Mouse (Mus musculus) G1E-ER4 (cell line): ENCODE results near the gene Ift81. TPM values are rescaled to one million over a fixed set of nuclear protein-coding genes. Genes with fewer than 3 reads are reported as not detected.

Experiments used
- GATA1 ChIP-seq: IDR thresholded peaks from one replicate; pipeline ENCODE4 v1.8.0; 2012; ENCODE audit warnings: low read length, inconsistent platforms
- polyA plus RNA-seq: library from polyadenylated mRNA; stranded (reverse); fragments of >175 nt; gene quantifications from 2 replicates; pipeline ENCODE4 v1.2.3, GENCODE M21; 2012

Gene Ift81
- polyA plus RNA-seq, 1 experiment: 1.1 TPM

- TF ChIP-seq GATA1: no peak
Observed at GRCm38 (mm10) chr5:122516029-122516730, 98.1 kb downstream of the Ift81 start.

DNA sequence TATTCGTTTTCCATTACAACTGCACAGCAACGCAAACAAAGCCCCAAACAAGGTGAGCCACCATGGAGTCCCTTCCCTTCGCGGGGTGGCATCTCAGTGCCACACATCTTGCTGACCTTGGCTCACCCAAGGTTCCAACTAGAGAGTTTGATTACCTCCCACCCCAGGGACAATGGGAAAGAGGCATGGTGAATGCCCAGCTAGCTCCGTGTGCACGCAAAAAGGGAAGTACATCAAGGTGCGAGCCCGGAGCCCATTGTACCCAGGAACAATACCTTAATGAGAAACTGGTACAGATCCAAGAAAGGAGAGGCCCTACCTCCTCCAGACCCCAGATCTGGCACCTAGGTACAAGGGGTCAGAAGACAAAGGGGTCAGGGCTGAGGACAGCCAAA lies 100.2 kb downstream of the Ift81 start:
- no peak for TF ChIP-seq GATA1

- no peak for TF ChIP-seq GATA1
Observed at GRCm38 (mm10) chr5:122513421-122514126, 100.7 kb downstream of the Ift81 start.

- no peak for TF ChIP-seq GATA1
Observed at GRCm38 (mm10) chr5:122512011-122512410, 102.3 kb downstream of the Ift81 start.

DNA sequence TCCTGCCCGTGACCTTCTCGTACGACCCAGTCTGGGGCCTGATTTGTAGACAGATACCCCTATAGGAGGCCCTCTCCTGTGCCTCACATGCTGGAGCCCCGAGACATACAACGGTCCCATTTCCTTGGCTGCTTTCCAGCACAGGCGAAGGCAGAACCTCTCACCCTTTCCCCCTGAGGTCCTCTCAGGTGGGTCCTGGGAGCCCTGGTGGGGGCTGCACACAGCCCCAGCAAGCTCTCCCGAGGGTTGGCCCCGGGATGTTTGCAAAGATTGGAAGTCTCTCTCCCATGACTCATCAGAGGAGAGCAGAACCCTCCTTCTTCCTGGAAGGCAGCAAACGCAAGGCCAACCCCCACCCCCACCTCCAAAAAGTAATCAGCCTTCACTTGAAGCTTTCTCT lies 102.9 kb downstream of the Ift81 start:
- no peak for TF ChIP-seq GATA1

DNA sequence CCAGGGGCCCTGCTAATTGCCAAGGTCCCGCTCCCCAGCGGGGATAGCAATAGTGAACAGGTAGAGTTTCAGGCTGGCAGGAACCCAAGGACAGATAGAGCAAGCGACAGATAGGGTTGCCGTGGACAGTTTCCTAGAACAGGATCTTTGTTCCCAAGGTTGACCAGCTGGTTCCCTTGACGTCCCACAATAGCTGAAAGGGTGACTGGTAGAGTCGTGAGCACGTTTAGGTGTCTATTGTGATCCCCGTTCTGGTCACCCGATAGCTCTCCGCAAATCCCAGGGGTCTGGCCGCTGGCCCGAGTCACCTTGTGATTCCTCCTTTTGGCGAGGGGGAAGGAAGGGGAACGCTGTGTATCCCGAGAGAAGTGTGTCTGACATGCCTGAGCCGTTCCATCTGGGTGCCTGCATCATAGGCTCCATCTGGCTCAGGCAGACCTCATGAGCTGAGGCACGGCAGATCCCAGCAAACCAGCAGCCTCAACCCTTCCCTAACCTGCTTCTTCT lies 103.6 kb downstream of the Ift81 start:
- no peak for TF ChIP-seq GATA1

- no peak for TF ChIP-seq GATA1
Observed at GRCm38 (mm10) chr5:122509608-122510007, 104.7 kb downstream of the Ift81 start.

GRCm38 (mm10) chr5:122508861-122509306 lies 105.4 kb downstream of the Ift81 start:
- no peak for TF ChIP-seq GATA1

GRCm38 (mm10) chr5:122507396-122507795 lies 106.9 kb downstream of the Ift81 start:
- no peak for TF ChIP-seq GATA1

GRCm38 (mm10) chr5:122506462-122506861 lies 107.9 kb downstream of the Ift81 start:
- no peak for TF ChIP-seq GATA1

- TF ChIP-seq GATA1: no peak
Observed at GRCm38 (mm10) chr5:122505554-122505953, 108.8 kb downstream of the Ift81 start.

DNA sequence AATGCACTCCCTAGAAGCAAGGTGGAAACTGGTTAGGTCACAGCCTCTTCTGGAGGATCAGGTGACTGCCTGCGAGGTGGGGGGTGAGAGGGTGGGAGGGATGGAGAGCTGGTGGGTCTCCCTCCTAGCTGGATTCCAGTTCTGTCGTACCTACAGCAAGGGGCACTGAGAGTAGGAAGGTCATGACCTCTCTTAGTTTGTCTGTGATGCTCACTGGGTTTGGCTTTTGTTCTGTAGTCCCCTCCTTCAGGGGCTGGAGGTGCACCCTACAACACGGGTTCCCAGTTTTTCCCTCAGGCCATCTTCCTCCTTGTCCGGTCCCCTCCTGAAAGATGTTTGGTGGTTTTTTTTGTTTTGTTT lies 110.6 kb downstream of the Ift81 start:
- no peak for TF ChIP-seq GATA1

- TF ChIP-seq GATA1: no peak
Observed at GRCm38 (mm10) chr5:122503015-122503759, 111.1 kb downstream of the Ift81 start.

DNA sequence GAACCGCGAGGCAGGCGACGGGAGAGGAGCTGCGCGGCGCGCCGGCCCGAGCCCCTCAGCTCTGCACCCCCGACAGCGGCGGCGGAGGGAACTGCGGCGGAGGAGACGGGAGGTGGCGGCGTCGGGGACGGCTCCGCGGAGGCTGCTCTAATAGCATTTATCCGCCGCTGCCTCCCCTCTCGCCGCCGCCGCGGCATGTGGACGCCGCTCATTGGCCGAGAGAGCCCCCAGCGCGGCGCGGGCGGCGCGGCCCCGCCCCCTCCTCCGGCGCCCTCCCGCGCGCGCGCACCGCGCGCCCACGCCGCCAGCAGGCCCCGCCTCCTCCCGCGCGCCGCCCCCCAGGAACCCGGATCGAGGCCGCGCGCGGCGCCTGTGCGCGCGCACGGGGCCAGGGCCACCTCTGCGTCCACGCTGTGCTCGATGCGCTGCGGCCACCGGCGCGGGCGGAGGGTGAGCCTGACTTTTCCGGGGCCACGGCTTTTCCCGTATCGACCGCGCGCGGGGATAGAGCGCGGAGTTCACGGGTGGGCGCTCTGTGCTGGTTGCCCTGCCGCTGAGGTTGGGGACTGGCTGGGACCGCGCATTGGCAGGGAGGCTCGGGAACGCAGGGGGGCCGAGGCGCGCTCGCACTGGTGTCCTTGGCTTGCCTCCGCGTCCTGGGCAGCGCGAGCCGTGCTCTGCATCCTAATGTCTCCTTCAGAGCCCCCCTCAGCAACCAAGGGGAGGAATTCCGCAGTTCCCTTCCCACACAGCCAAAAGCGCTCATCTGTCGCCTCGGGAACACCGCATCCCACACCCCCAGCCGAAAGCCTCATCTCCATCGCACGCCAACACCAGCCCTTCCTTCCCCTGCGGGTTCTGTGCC lies 112.0 kb downstream of the Ift81 start, which contains the start of gene Atp2a2:
Atp2a2 (minus strand) TSS at position 149 of the 865 bp plus-strand sequence.
- TF ChIP-seq GATA1: no peak
